Mouse (Mus musculus): ENCODE measurements at regions not wholly inside any gene's neighbourhood (a gene's known extent, or its start where the extent isn't known, plus 50 kb on each side); places are given as distances from the start of the nearest gene placed in this dataset.

- TF ChIP-seq CTCF (conservative IDR thresholded peaks at IDR 0.05 in 1 of 2, IDR thresholded peaks at IDR 0.05 in 1 of 2; ENCODE audit: low read depth in 2 of 2, low read length in 2 of 2): no peak
- no peak for TF ChIP-seq E2F4 (IDR thresholded peaks at IDR 0.05; ENCODE audit: insufficient replicate concordance, low read depth, low read length)
- TF ChIP-seq NRF1 (IDR thresholded peaks at IDR 0.05; ENCODE audit: low read depth, low read length): no peak
- TF ChIP-seq EP300 (IDR thresholded peaks at IDR 0.05; ENCODE audit: low read length): no peak
- no peak for TF ChIP-seq POLR2A (IDR thresholded peaks at IDR 0.05; ENCODE audit: low read depth, low read length)
- no peak for TF ChIP-seq CHD1 (IDR thresholded peaks at IDR 0.05; ENCODE audit: low read depth, low read length)
- TF ChIP-seq BHLHE40 (IDR thresholded peaks at IDR 0.05; ENCODE audit: low read depth, low read length): no peak
- no peak for TF ChIP-seq IRF4 (IDR thresholded peaks at IDR 0.05; ENCODE audit: low read depth, low read length)
- no peak for TF ChIP-seq USF1 (IDR thresholded peaks at IDR 0.05; ENCODE audit: low read depth, low read length)
- no peak for TF ChIP-seq ZNF384 (IDR thresholded peaks at IDR 0.05; ENCODE audit: low read depth, low read length)
- TF ChIP-seq MXI1 (IDR thresholded peaks at IDR 0.05; ENCODE audit: low read depth, low read length): no peak
Measured at GRCm38 (mm10) chr17:10110375-10110675, 209.3 kb downstream of the Qk start.
